Mouse (Mus musculus) pancreas, adult 10 weeks (tissue): ENCODE data around the gene Agk. TPM values are rescaled to one million over a fixed set of nuclear protein-coding genes. Genes with fewer than 3 reads are reported as not detected.

ENCODE experiments used
- polyA plus RNA-seq: library from polyadenylated mRNA; stranded (reverse); fragments of 350-450 nt; fragmentation: Illumina TruSeq; extraction: RNeasy Lipid Tissue Mini Kit (QIAGEN cat#74804); gene quantifications from one replicate; pipeline ENCODE4 v1.2.3, GENCODE M21; 2015; ENCODE audit warnings: low read depth, low replicate concordance; ENCODE audit not compliant: insufficient read depth

Agk gene
- polyA plus RNA-seq = 3.4 TPM

DNA sequence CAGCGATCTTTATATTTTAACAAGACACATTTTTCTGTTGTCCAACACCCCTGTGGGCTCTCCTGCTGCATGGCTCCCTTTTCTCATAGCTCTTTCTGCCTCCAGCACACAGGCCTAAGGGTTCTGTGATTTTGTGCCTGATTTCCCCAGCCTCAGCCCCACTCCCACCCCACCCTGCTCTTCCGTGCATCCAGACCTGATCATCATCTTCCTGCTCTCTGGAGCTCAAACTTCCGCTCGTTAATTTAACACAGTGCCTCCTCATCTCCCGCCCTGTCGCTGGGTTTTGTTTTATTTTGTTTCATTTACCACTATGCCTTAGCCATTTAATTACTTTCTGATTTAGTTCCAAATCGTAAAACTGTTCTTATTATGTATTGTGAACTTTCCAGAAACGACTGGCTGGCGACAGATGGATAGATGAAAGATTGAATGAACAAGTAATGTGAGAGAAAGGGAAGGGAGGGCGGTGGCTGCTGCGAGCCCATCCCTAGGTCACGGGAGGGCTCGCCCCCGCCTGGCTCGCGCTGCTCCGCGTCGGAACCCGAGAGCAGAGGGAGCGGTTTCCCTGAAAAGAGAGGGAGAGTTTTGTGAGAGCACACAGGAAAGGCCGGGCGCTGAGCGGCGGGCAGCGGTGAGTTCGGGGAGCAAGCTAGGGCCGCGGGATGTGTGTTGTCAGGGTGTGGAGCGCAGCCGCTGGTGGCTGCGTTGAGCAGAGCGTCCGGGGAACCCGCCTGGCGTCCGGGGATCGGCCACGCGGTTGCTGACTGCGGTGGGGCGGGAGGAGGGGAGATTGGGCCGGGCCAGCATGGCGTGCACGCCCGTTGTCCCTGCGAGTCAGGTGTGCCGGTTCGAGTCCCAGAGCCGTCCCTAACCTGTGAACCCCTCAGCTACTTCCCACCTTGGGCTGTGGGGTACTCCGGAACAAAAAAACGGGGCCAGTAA is at the start of gene Agk:
TSS of gene Agk (plus strand) at position 276 of the 945 bp plus-strand sequence.

DNA sequence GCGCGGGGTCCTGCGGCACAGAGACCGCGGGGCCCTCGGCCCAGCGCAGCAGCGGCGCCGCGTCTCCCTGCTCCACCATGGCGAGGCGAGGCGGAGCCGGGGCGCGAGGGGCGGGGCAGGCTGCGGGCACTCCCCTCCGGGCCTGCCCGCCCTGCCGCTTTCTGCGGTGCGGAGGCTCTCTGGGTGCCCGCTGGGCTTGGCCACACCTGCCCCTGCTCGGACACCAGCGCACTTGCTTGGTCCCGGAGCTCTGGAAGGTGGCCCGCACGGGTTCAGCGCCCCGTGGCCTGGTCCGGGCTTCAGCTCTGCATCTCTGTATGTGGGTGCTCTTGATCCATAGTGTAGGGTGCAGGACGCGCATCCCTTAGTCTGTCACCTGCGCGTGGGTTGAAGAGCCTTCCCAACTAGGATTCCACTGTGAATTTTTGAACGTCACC is 111.1 kb downstream of the Agk start, which contains the start of gene E330009J07Rik:
TSS of gene E330009J07Rik (minus strand) at position 89 of the 437 bp plus-strand sequence.

DNA sequence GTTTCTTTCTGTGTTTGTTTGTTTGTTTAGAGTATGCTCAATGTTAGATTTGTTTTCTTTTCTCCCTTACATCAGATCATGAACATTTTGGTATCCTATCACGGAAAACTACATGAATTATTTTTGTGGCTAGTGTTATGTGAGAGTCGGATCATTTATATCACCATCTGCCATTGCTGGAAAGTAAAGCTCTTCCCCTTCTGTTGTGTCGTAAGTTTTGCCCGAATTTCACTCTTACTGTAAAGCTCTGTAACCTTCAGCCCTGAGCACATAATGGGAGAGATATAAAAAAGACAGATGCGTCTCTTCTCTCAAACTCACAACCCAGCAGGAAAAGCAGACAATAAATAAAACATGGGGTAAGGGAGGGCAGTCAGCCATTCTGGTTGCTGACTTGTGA is 114.0 kb downstream of the Agk start, which contains the start of gene Wee2:
TSS of gene Wee2 (plus strand) at position 153 of the 400 bp plus-strand sequence.

Other genes starting within 250 kb of the Agk start
- gene E330009J07Rik, start 111.0 kb downstream of the Agk start, polyA plus RNA-seq = 7.4 TPM
- 0.37 TPM for gene Wee2, start 113.9 kb downstream of the Agk start, polyA plus RNA-seq
- 21.8 TPM for gene Ssbp1, start 146.2 kb downstream of the Agk start, polyA plus RNA-seq
- gene Tas2r137, start 166.1 kb downstream of the Agk start, polyA plus RNA-seq = not detected
- not detected for gene Tas2r108, start 168.4 kb downstream of the Agk start, polyA plus RNA-seq
- gene Prss37, start 194.3 kb downstream of the Agk start, polyA plus RNA-seq = not detected
- not detected for gene Olfr461, start 229.9 kb downstream of the Agk start, polyA plus RNA-seq
- not detected for gene Olfr460, start 244.3 kb downstream of the Agk start, polyA plus RNA-seq